Mouse (Mus musculus) regulatory T cell (primary cell): ENCODE data around the gene Ablim1.

ENCODE experiments used
- in situ Hi-C: fragments of 300-600 bp; cut with MboI, MseI; formaldehyde crosslinking; loops from one replicate; pipeline ENCODE4 v1.15.1; 2025; ENCODE audit warnings: high pct_unique_total_duplicates

Gene Ablim1

GRCm38 (mm10) chr19:57131366-57131765 lies 183.4 kb downstream of the Ablim1 start:
- in situ Hi-C loops, result no loop called here

- in situ Hi-C loops, result no loop called here
Measured at GRCm38 (mm10) chr19:57130591-57130990, 184.1 kb downstream of the Ablim1 start.

- in situ Hi-C loops, result no loop called here
Measured at GRCm38 (mm10) chr19:57129729-57130128, 185.0 kb downstream of the Ablim1 start.

GRCm38 (mm10) chr19:57128037-57128436 lies 186.7 kb downstream of the Ablim1 start:
- in situ Hi-C loops, result no loop called here

- in situ Hi-C loops, result no loop called here
Measured at GRCm38 (mm10) chr19:57127523-57127922, 187.2 kb downstream of the Ablim1 start.

GRCm38 (mm10) chr19:57126950-57127349 lies 187.8 kb downstream of the Ablim1 start:
- in situ Hi-C loops, result no loop called here

GRCm38 (mm10) chr19:57124906-57125305 lies 189.8 kb downstream of the Ablim1 start:
- in situ Hi-C loops, result no loop called here

- in situ Hi-C loops, result no loop called here
Measured at GRCm38 (mm10) chr19:57124138-57124519, 190.6 kb downstream of the Ablim1 start.

- in situ Hi-C loops, result no loop called here
Measured at GRCm38 (mm10) chr19:57123503-57124137, 191.1 kb downstream of the Ablim1 start.

GRCm38 (mm10) chr19:57122261-57122660 lies 192.5 kb downstream of the Ablim1 start:
- in situ Hi-C loops, result no loop called here

- in situ Hi-C loops, result no loop called here
Measured at GRCm38 (mm10) chr19:57121036-57121435, 193.7 kb downstream of the Ablim1 start.

GRCm38 (mm10) chr19:57119661-57120060 lies 195.1 kb downstream of the Ablim1 start:
- in situ Hi-C loops, result no loop called here

- in situ Hi-C loops, result no loop called here
Measured at GRCm38 (mm10) chr19:57118785-57119565, 195.7 kb downstream of the Ablim1 start.

GRCm38 (mm10) chr19:57117751-57118150 lies 197.0 kb downstream of the Ablim1 start:
- in situ Hi-C loops, result no loop called here

GRCm38 (mm10) chr19:57116871-57117501 lies 197.7 kb downstream of the Ablim1 start:
- in situ Hi-C loops, result no loop called here

- in situ Hi-C loops, result no loop called here
Measured at GRCm38 (mm10) chr19:57115670-57116069, 199.0 kb downstream of the Ablim1 start.

- in situ Hi-C loops, result no loop called here
Measured at GRCm38 (mm10) chr19:57114951-57115350, 199.8 kb downstream of the Ablim1 start.

- in situ Hi-C loops, result no loop called here
Measured at GRCm38 (mm10) chr19:57113975-57114374, 200.7 kb downstream of the Ablim1 start.

- in situ Hi-C loops, result no loop called here
Measured at GRCm38 (mm10) chr19:57112816-57113406, 201.8 kb downstream of the Ablim1 start.

GRCm38 (mm10) chr19:57112231-57112815 lies 202.4 kb downstream of the Ablim1 start:
- in situ Hi-C loops, result no loop called here

- in situ Hi-C loops, result no loop called here
Measured at GRCm38 (mm10) chr19:57111301-57111700, 203.4 kb downstream of the Ablim1 start.

GRCm38 (mm10) chr19:57109620-57110019 lies 205.1 kb downstream of the Ablim1 start:
- in situ Hi-C loops, result no loop called here
